Mouse (Mus musculus): ENCODE measurements around the gene Vps26a.

Gene Vps26a

DNA sequence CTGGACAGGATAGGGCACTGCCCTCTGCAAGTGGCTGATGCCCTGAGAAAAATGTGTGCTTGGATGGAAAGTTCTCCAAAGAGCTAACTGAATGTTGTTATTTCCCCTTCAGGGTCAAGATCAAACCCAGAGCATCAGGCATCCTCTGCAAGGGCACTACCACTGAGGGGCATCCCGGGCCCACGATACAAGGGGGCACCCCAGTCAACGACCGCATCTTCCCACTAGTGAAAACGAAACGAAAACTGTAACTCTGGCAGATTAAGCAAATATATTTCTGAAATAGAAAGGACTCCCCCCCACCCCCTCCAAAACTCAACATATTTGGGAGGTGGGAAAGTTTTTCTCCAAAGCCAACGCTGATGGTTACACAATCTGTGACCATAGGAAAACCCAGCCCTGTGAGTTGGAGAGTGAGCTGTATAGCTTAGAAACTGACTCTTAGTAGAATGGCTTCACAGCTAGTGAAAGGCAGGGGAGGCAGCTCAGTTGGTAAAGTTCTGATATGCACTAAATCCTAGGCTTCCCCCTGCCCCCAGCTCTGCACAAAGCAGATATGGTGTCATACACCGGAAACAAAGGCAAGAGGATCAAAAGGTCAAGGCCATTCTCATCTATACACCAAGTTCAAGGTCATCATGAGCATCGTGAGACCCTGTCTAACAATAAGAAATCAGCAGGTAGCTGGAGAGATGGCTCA lies 14.5 kb upstream of the Vps26a start:
- DNase-seq (ENCODE audit: low read depth, low spot score) = peak; percentile 50

DNA sequence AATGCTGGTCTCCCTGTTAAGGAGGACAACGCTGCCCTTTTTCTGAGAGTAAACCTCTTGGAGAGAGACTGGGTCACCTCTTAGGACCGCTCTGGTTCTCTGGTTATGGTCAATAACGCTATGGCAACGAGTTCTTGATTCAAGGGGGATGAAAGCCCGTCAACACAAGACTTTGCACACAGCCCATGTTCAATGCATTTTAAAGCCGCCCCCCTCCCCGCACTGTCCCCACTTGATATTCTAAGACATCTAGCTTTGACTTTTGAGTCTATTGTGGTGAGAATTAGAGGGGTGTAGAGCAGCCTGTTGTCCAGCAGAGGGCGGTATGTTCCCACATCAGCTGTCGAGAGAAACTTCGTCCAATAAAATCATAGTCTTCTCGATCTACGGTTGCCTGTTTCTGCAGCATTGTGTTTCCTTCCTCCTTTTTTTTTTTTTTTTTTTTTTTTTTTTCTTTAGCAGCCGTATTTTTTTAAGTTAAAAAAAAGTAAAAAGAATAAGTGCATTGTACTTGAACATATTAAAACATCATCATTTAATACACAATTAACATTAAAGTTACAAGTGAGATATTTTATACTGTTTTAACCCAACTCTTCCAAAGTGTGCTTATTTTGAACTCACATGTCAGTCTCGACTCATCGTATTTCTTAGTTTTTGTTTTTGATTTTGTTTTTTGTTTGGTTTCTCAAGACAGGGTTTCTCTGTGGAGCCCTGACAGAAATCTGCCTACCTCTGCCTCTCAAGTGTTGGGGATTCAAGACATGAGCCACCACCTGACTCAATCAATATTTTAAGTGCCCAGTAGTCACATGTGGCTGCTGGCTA lies 13.7 kb upstream of the Vps26a start:
- peak; percentile 80 for DNase-seq (ENCODE audit: low read depth, low spot score)

DNA sequence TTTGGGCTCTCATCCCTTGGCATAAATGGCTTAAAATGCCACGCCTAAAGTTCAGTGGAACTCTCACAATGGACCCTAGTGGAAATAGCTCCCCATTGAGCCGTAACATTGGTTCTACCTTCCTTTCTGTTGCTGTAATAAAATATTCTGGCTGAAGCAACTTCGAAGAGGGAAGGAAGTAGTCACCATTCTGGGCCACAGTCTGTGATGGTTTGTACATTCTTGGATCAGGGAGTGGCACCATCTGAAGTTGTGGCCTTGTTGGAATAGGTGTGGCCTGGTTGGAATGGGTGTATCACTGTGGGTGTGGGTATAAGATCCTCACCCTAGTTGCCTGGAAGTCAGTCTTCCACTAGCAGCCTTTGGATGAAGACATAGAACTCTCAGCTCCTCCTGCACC lies 5.1 kb upstream of the Vps26a start:
- peak; percentile 50 for DNase-seq (ENCODE audit: low read depth, low spot score)

DNA sequence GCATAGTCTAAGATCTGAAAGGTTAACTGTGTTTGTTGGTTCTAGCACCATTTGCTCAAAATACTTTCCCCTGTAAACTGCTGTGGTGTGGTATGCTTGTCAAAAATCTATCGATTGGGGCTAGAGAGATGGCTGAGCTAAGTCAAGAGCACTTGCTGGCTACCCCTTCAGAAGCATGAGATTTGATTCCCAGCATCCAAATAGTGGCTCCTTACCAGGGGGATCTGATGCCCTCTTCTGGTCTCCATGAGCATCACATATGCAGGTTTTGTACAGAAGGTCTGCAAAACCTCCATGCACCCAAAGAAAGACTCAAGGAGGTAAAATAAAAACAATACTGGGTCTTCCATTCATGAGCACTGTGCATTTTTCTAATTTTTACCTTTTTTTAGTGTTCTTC lies 1.7 kb upstream of the Vps26a start:
- peak; percentile 85 for DNase-seq (ENCODE audit: low read depth, low spot score)

DNA sequence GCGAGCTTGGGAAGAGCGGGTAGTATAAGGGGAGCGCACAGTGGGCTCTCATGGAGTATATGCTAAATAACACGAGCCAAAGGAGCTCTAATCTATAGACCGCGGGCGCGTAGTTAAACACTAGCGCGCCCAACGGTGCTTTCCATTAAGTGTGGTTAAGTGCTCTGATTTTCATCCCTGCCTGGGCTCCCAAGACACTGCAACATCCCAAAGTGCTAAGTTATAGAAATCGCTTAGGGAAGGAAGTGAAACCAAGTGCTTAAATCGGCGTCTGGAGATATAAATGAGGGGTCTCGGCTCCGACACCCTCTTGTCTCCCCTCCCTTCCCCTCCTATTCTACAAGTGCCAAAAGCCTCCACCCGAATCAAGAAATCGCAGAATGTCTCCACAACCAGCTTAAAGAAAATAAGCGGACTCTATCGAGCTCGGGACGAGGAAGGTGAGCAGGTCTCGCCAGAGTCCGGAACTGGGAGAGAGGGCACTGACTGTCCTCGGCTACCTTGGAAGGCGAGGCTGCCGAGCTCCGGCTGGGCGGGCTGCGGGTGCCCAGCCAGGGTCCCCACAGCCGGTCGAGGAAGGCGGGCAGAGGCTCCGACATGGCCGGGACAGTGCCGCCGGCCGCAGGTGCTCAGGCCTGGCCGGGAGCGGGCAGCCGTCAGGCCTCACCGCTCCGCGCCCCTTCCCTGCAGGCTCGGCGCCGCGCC lies 575 bp downstream of the Vps26a start:
- peak; percentile 74 for DNase-seq (ENCODE audit: low read depth, low spot score)

DNA sequence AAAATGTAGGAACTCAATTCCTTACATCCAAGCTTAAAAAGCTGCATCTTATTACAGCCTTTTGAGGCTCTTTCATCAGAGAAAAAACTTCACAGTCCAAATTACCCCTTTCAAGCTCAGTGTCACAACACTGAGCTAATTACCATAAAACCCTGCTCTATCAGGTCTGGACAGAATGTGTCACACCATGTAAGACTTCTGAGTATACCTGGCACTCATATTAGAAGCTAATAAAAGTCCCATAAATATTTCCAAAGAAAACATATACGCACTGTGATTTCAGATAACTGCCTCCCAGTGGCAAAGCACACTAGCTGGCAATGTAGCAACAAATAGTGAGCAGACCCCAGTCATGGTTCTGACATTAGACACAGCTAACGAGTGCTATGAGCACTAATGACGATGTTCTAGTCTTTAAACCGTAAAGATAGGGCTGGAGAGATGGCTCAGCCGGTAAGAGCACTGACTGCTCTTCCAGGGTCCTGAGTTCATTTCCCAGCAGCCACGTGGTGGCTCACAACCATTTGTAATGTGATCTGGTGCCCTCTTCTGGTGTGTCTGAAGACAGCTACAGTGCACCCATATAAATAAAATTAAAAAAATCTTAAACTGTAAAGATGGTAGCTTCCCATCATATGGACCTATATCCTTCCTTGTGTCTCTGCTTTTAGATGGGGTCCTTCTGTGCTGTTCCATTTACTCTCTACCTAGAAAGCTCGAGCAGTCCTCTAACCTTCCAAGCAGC lies 5.3 kb downstream of the Vps26a start:
- DNase-seq (ENCODE audit: low read depth, low spot score) = no peak

DNA sequence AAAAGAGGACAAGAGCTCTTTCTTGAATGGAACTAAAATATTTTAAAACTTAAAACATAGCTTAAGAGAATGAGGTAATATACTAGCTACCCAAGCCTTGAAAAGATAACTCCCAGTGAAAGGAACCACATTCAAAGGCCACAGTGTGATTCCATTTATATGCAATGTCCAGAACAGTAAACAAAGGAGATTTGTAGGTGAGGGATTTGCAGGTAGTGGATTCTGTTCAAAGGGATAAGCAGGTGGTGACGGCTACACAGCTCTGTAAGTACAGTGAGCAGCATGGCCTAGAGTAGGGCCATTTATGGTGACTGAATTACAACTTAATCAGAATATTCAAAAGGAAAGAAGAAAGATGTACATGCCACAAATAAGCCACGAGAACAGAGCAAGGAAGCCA lies 9.6 kb downstream of the Vps26a start:
- DNase-seq (ENCODE audit: low read depth, low spot score) = peak; percentile 88

DNA sequence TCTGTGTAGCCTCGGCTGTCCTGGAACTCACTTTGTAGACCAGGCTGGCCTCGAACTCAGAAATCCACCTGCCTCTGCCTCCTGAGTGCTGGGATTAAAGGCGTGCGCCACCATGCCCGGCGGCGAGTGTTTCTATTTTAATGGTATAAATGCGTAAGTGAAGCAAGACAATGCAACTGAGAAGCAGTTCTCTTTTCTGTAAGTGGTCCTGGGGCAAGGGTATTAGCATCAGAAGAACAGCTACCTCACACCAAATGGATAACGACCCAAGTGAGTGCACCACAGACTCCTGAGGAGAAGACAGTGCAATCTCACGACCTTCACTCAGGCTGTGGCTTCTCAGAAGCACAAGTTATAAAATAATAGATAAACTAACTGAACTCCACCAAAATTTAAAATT lies 11.7 kb downstream of the Vps26a start:
- DNase-seq (ENCODE audit: low read depth, low spot score) = peak; percentile 67

DNA sequence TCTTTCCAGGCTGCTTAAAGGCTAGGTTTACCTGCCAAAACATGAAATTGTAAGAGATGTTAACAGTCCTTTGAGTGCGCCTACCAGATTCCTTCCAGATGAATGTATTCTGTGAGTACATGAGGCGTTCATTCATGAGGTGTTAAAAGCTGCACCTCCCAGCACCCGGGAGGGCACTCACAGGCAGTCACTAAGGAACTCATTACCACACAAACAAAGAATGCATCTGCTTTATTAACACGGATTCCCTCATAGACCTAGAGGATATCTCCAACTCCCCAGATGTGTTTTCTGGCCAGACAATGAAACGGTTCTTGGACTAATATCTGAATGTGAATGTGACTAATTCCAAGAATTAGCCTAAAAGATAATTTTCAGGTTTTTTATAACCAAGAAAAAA lies 15.5 kb downstream of the Vps26a start:
- DNase-seq (ENCODE audit: low read depth, low spot score) = no peak

DNA sequence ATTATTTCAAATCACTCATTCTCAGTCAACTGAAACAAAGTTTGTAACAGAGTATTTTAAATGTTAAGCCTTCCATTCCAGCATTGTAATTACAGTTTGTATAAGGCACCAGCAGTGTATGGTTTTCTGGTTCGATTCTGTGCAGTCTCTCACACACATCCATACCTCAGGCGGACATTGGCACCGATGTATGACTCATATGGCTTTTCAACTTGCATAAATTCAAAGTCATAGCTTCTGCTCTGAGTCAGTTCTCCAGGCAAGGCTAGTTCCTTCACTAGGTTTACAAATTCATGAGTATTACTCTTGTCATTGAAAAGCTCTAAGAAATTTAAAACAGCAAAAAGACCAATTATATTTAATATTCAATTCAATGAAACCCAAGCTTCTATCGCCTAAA lies 16.9 kb downstream of the Vps26a start:
- DNase-seq (ENCODE audit: low read depth, low spot score) = no peak

DNA sequence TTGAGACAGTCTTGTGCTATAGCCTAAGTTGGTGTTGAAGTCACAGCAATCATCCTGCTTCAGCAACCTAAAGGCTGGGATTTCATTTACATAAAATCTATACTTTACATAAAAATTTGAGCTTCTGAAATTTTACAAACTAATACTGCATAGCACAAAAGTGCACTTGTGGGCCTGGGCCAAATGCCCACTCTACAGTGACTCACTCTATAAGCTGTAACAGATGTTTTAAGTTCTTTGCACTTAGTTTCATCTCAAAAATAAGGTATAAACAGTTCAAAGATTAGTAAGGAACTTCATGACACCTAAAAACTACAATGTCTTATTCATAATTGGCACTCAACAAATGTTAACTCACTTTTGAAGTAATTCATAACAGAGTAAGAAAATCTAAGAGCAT lies 25.3 kb downstream of the Vps26a start:
- DNase-seq (ENCODE audit: low read depth, low spot score) = no peak

DNA sequence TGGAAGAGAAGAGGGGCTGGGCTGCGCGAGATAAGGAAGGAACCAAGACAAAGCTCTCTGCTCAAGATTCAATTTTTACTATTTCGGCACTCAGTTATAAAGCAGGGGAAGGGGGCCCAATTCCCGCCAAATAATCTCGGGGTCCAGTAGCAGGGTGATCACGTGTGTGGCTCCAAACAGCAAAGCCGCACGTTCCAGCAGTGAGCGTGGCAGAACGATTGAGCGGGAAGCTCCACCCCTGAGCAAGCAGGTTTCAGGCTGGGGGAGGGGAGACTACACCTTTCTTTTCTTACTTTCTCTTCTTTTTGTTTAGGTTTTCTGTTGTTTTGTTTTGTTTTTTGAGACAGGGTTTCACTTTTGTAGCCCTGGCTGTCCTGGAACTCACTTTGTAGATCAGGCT lies 34.6 kb downstream of the Vps26a start:
- peak; percentile 51 for DNase-seq (ENCODE audit: low read depth, low spot score)

DNA sequence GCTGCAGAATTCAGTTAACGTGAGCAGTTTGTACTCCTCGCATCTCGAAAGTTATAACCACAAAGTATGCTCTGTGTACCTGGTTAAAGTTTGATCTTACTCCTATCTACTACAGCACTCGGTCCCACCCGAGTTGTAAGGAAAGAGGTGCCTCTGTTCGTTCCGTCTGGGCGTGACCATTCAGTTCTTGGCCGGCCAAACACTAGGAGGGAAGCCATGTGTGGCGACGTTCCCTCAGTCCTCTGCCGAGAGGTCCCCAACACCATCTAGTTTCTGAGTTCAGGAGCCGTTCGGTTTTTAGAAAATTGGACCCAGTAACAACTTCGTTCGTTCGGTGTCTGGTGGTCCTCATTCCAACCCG lies 36.3 kb downstream of the Vps26a start:
- no peak for DNase-seq (ENCODE audit: low read depth, low spot score)

DNA sequence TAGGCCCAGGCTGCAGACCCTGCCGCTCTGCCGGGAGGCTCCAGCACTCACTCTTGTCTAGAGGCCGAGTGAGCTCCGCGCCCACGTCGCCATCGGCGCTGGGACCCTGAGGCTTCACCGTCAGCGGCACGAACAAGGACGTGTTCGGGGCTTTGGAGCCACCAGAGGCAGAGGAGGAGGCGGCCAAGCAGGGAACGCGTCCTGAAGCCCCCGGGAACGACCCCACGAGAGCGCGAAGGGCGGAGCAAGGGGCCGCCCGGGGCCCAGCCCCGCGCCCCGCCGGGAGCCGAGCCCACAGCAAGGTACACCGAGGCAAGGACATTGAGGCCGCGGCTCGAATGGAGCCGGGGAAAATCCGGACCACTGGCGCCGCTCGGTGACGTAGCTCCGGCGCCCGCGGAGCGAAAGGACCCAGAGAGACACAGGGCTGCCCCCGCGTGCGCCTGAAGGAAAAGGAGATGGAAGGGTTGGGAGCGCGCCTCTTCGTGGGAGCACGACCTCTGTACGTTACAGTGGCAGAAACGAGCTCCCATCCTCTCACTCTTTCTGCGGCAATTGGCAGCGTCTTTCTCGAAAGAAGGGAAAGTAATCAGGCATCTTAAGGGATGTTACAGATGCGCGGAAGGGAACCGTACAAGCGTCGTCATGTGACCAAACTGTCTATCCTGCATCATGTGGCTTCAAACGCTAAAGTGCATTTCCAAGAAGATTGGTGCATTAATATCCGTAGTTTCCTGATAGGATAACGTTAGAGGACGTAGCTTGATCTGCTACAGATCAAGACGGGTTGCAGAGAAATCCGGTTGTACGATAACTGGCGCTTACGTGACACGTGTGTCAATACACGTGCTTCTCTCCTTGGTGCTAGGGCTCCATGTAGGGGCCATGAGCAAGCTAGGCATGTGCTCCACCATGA lies 37.0 kb downstream of the Vps26a start, which contains the start of the genes 4930507D05Rik and Supv3l1:
4930507D05Rik (plus strand) TSS at position 126 of the 916 bp plus-strand sequence.
Supv3l1 (minus strand) TSS at position 375 of the 916 bp plus-strand sequence.
- peak; percentile 93 for DNase-seq (ENCODE audit: low read depth, low spot score)

DNA sequence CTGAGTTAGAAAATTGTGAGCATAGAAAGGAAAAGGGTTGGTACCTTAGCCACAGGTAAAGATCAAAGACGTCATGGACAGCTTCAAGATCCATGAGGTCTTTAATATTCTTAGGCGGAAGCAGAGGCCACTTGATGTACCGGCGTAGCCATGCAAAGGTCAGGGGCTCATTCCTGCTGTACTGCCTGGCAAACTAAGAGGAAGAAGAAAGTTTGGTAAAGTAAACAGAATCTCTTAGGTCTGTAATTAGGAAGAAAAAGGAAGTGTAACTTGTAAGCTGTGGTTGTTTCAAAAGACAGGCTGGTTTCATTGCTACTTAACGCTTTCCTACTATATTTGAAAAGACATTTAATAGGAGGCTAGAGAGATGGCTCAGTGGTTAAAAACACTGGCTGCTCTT lies 56.2 kb downstream of the Vps26a start:
- DNase-seq (ENCODE audit: low read depth, low spot score) = no peak

DNA sequence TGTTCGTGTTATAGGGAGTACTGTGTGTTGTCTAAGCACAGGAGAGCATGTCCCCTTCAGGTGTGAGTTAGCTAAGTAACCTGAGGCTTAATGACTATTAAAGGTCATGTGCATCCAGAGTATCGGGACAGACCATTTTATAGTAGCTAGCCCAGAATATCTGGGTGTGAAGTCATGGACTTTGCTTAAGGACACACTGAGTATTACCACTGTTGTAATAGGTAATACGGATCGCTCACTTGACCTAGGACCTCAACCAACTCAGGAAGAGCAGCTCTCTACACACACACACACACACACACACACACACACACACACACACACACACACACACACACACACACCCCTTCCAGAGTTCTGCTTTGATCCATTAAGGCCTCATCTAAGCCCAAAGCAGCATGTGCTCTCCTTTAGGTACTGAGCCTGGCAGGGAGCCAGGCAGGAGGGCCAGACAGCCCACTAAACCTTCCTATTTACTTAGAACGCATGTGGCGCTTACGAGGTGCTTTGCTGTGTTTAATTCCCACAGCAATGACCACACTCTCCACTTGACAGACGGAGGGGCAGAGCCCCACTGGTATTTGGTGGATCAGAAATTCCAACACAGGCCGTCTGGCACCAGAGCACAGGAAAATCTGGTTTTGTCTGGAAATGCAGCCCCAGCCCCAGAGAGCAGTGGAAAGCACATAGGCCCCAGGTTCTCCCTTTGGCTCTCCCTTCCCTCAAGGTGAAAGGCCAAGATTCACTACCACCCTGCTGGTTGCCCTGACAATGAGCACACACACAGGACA lies 61.3 kb downstream of the Vps26a start:
- DNase-seq (ENCODE audit: low read depth, low spot score) = no peak

DNA sequence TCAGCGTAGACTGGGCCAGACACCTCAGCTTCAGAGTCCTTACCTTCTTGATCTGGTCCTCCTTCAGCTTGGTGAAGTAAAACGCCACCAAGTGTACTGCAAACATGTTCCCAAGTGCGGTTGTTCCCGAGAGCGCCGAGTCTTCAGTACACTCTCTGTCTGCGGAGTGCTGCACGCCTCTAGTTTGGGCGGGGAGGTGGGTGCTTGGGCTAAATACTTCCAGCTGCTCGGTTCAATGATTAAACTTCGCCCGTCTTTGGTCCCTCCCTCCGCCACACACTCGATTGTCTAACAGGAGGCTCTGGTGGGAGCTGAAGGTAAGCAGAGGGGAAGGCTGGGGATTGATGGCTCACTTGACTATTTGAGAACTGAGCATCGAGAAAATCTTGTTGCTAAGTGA lies 64.3 kb downstream of the Vps26a start, which contains the start of gene Hkdc1:
Hkdc1 (minus strand) TSS at position 237 of the 400 bp plus-strand sequence.
- DNase-seq (ENCODE audit: low read depth, low spot score) = peak; percentile 22

DNA sequence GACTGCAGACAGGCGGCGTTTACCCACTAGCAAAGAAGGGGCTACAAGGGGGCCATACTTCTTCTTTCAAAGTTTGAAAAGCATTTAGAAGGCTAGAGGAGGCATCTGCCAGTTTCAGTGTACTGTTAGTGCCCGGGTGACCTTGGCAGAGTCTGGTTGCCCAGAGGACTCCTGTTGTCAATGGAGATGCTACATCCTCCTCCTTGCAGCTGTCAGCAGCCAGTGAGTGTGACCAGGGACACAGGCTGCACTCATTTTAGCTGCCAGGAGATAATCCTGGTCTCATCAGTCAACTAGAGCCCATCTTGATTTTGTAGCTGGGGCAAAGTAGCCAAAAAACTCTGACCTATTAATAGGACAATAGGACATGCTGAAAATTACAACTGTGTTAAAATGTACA lies 65.5 kb downstream of the Vps26a start:
- no peak for DNase-seq (ENCODE audit: low read depth, low spot score)

DNA sequence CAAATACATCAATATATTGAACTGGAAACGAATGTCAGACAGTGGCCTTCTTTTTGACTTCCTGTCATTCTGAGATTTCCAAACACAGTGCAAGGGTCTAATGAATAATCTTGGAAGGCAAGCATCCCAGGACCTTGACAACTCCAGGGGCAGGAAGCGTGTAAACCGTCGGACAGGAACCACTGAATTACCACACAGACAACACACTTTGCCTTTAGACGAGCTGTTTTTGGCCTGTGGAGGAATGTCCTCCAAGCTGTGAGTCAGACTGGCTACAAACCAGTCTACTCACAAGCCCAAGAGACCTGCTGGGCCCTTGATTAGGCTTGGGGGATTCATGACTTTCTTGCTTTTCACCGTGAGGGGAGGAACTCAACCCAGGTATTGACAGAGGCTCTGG lies 66.2 kb downstream of the Vps26a start:
- DNase-seq (ENCODE audit: low read depth, low spot score) = no peak

DNA sequence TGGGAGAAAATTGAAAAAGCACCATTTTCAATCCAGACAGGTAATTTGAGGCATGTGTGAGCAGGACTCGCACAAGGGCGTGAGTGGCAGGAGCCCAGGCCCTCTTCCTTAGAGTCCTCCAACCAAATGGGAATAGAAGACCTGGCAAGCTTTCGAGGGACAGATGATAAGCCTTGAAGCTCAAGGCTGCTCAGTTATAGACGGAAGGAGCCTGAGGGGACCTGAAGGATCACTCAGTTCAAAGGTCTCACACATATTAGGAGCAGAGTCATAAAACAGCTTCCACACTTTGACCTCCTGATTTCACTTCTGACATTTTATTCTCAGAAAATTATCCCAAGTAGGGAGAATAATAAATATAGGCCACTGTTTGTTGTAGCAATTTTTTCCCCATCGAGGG lies 67.2 kb downstream of the Vps26a start:
- no peak for DNase-seq (ENCODE audit: low read depth, low spot score)

All from R1 (cell line).